Mouse (Mus musculus) limb, embryonic 13.5 days (tissue): ENCODE measurements around the gene Tac2. TPM values are rescaled to one million over a fixed set of nuclear protein-coding genes. Genes with fewer than 3 reads are reported as not detected.

Source experiments
- ATAC-seq: fragments of 200-750 bp; cut with Nextera tagmentation; 2 replicates; pipeline ENCODE4 v1.8.0; 2017; ENCODE audit warnings: low read depth, moderate number of reproducible peaks, moderate TSS enrichment; ENCODE audit not compliant: low FRiP score
- H3K27ac ChIP-seq: fragments of 300-500 bp; sonication (generic); 2 replicates; pipeline ENCODE4 v1.5.1; 2015; ENCODE audit warnings: inconsistent platforms, mild to moderate bottlenecking, moderate library complexity
- H3K27me3 ChIP-seq: fragments of 300-500 bp; sonication (generic); 2 replicates; pipeline ENCODE4 v1.6.1; 2015; ENCODE audit warnings: mild to moderate bottlenecking, inconsistent platforms
- H3K36me3 ChIP-seq: fragments of 300-500 bp; sonication (generic); 2 replicates; pipeline ENCODE4 v1.6.1; 2015; ENCODE audit warnings: inconsistent platforms, mild to moderate bottlenecking, moderate library complexity
- H3K4me1 ChIP-seq: fragments of 300-500 bp; sonication (generic); 2 replicates; pipeline ENCODE4 v1.6.1; 2015; ENCODE audit warnings: inconsistent platforms
- H3K4me2 ChIP-seq: fragments of 300-500 bp; sonication (generic); replicated peaks from 2 replicates; pipeline ENCODE4 v1.6.1; 2015; ENCODE audit warnings: inconsistent platforms, mild to moderate bottlenecking, moderate library complexity
- H3K4me3 ChIP-seq: fragments of 300-500 bp; sonication (generic); 2 replicates; pipeline ENCODE4 v1.5.1; 2015; ENCODE audit warnings: moderate library complexity, mild to moderate bottlenecking, inconsistent platforms
- H3K9ac ChIP-seq: fragments of 300-500 bp; sonication (generic); 2 replicates; pipeline ENCODE4 v1.6.1; 2015; ENCODE audit warnings: mild to moderate bottlenecking, inconsistent platforms
- H3K9me3 ChIP-seq: fragments of 300-500 bp; sonication (generic); 2 replicates; pipeline ENCODE4 v1.6.1; 2016; ENCODE audit warnings: inconsistent platforms
- WGBS: fragments of 180-500 bp; shearing (Covaris S2); methylation state at CpG from one replicate; pipeline ENCODE4 v1.1.7; 2015; 5-methylcytosine and 5-hydroxymethylcytosine counted together
- polyA plus RNA-seq: library from polyadenylated mRNA; unstranded; fragments of >200 nt; fragmentation: Nextera tagmentation; extraction: Ambion mirVana; gene quantifications from 2 replicates; pipeline ENCODE4 v1.2.1, GENCODE M21; 2015

Gene Tac2
- polyA plus RNA-seq, 1 experiment from 2014 or later, result 1.8 TPM

DNA sequence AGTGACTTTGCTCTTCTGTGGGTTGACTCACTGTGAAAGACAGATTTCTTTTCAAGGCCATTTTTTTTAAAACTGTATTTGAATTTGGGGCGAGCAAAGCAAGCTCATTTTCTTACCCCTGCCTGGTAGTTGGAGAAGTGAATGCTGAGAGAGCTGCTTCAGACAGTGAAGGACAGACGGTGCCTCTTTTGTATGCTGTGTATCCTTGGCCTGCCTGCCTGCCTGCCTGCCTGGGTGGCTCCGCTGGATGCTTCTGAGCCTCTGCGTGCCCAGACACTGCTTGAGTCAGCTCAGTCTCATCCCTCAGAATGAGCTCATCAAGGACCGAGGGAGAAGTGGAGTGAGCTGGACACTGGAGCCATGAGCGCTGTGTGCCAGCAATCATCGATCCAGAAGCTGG is 25.3 kb upstream of the Tac2 start:
- peaks cover 54% of the 10 kb centered on the region for H3K36me3 ChIP-seq

DNA sequence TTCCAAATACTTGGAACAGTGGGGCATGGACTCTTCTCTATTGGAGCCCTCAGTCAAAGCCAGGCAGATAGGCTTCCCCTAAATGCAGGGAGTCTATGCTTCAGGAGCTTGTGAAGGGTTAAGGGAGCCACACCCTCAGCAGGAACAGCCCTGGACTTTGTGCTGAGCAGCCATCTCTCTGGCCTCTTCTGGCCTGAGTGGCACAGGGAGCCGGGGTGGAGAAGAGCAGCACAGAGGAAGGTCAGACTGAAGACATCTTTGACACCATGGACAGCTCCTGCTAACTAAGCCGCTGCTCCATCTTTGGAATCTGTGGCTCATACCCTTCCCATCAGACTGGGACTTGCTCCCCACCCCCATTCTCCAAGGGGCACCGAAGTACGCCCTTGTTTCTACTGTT is 21.0 kb upstream of the Tac2 start:
- H3K4me1 ChIP-seq, result no peaks in the 10 kb centered on the region
- H3K9me3 ChIP-seq, result no peaks in the 10 kb centered on the region
- H3K4me3 ChIP-seq, result no peak overlapping the region
- peaks cover 21% of the 10 kb centered on the region for H3K36me3 ChIP-seq
- ATAC-seq, result no peak
- no peak overlapping the region for H3K27ac ChIP-seq
- H3K4me2 ChIP-seq, result no peak overlapping the region
- WGBS, result 37% methylated on average over 4 of the region's 4 CpGs
- no peak overlapping the region for H3K9ac ChIP-seq
- H3K27me3 ChIP-seq, result no peaks in the 10 kb centered on the region

More for the DNA sequence above, 25.3 kb upstream of the Tac2 start:
- Histone ChIP-seq H3K27me3 (no peaks in the 10 kb centered on the region), H3K4me3 (no peak overlapping the region), H3K9ac (no peak overlapping the region), H3K27ac (no peak overlapping the region), H3K4me1 (no peaks in the 10 kb centered on the region), H3K4me2 (no peak overlapping the region), H3K9me3 (no peaks in the 10 kb centered on the region)
- 89% methylated on average over 7 of the region's 7 CpGs for WGBS
- no peak for ATAC-seq

DNA sequence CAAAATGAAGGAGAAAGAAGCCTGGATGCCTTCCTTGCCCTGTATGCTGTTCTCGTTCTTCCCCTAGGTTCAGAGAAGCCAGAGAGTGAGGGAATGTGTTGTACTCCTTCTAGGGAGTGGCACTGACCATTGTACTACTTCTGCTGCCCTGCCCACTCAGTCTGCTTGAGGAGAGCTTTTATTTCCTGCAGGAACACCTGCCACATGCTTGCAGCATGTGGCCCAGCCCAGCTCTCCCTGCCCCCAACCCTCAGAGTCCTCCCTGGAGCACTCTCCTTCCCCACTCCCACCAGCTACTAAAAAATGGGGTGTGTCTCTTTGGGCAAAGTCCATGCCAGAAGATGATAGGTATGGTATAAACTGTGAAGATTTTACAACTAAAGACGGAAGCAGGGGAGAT is 20.0 kb upstream of the Tac2 start:
- Histone ChIP-seq H3K27ac (no peak overlapping the region), H3K36me3 (peaks cover 11% of the 10 kb centered on the region), H3K4me3 (no peak overlapping the region), H3K9me3 (no peaks in the 10 kb centered on the region), H3K4me2 (no peak overlapping the region), H3K9ac (no peak overlapping the region), H3K27me3 (no peaks in the 10 kb centered on the region), H3K4me1 (no peaks in the 10 kb centered on the region)
- no peak for ATAC-seq
- WGBS, result 67% methylated on average over 2 of the region's 2 CpGs

DNA sequence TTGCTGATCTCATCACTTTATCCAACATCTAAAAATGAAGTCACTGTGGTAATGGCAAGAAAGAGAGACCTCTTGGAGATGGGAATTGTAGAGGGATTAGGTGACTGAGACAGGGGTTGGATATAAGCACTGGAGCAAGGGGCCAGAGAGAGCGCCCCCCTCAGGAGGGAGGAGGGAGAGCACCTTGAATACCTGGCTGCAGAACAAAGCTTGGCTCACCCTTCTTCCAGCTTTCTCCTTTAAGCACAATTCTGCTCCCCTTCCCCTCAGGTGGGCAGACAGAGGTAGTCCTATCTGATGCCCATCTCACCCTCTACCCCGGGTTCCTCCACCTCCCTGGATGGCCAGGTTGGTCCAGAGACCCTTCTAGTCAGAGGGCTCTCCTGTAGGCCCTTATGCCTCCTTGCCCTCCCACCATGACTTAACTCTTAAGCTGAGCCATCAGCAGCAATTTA is 19.5 kb upstream of the Tac2 start, which contains the start of gene Myo1a:
Myo1a (plus strand) TSS at position 405 of the 455 bp plus-strand sequence.
- H3K27me3 ChIP-seq, result no peaks in the 10 kb centered on the region
- no peak within 1 kb of the TSS for H3K4me3 ChIP-seq
- no peaks in the 10 kb centered on the region for H3K9me3 ChIP-seq
- H3K36me3 ChIP-seq, result peaks cover 6% of the 10 kb centered on the region; the same call in 1 of the 2 replicates
- ATAC-seq, result no peak
- H3K4me2 ChIP-seq, result no peak within 1 kb of the TSS
- no peak within 1 kb of the TSS for H3K9ac ChIP-seq
- H3K4me1 ChIP-seq, result no peaks in the 10 kb centered on the region
- no peak within 1 kb of the TSS for H3K27ac ChIP-seq
- WGBS, result 69% methylated on average over 2 of the region's 2 CpGs

DNA sequence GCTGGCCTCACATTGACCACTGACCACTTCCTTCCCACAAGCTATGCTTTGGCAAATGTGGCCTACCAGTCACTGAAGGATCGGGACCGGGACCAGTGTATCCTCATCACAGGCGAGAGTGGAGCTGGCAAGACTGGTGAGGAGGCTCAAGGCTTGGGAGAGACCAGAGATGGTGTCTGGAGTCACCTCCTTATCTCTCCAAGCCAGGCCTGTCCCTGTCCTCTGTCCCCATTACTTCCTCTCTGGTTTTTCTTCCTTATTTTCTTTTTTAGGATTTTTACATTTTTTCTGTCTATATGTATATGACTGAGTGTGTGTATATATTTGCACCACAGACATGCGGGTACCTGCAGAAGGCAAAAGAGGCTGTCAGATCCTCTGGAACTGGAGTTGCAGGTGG is 18.5 kb upstream of the Tac2 start:
- Histone ChIP-seq H3K4me3 (no peak overlapping the region), H3K36me3 (no peaks in the 10 kb centered on the region), H3K4me1 (no peaks in the 10 kb centered on the region), H3K9me3 (no peaks in the 10 kb centered on the region), H3K4me2 (no peak overlapping the region), H3K9ac (no peak overlapping the region), H3K27ac (no peak overlapping the region), H3K27me3 (no peaks in the 10 kb centered on the region)
- WGBS, result 94% methylated on average over 4 of the region's 4 CpGs
- ATAC-seq, result no peak

DNA sequence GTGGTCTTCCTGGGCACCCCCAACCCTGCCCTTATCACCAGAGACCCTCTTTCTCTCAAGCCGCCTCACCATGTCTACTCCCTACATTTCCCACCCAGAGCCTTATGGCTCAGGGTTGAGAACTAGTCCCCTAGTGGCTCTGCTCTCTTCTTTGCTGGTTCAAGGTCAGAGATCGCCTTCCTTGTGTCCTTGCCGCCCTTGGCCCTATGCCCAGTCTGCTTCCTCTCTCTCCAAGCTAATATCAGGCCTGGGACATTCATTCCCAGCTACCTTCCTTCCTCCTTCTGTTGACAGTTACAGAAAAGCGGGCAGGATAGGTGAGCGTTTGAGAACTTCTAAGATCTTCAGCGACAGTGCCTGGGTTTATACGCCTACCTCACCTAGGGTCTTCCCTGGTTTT is 16.6 kb upstream of the Tac2 start:
- ATAC-seq, result no peak
- no peaks in the 10 kb centered on the region for H3K9me3 ChIP-seq
- WGBS, result 88% methylated on average over 7 of the region's 7 CpGs
- no peak overlapping the region for H3K4me2 ChIP-seq
- H3K36me3 ChIP-seq, result no peaks in the 10 kb centered on the region
- H3K4me3 ChIP-seq, result no peak overlapping the region
- no peak overlapping the region for H3K27ac ChIP-seq
- H3K4me1 ChIP-seq, result peaks cover 8% of the 10 kb centered on the region; the same call in 1 of the 2 replicates
- no peak overlapping the region for H3K9ac ChIP-seq
- no peaks in the 10 kb centered on the region for H3K27me3 ChIP-seq

DNA sequence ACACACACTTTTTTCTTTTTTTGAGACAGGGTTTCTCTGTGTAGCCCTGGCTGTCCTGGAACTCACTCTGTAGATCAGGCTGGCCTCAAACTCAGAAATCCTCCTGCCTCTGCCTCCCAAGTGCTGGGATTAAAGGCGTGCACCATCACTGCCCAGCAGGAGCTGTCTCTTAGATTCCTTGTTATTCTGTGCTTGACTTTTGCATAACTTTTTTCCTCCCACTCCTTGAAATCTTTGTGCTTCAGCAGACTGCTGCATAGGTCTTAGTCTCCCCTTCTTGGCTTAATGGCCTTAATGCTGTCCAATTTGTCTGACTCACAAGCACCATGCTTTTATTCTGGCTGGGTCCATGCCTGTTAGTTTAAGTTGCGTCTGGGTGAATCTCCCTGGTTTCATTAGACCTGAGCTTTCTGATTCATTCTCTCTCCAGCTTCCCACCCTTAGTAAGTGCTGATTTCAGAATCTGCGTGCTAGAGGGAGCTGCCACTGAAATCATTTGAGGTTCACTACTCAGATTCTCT is 15.4 kb upstream of the Tac2 start:
- no peak overlapping the region for H3K9ac ChIP-seq
- ATAC-seq, result no peak
- no peaks in the 10 kb centered on the region for H3K27me3 ChIP-seq
- WGBS, result 86% methylated on average over 3 of the region's 3 CpGs
- no peak overlapping the region for H3K4me2 ChIP-seq
- no peaks in the 10 kb centered on the region for H3K9me3 ChIP-seq
- no peak overlapping the region for H3K27ac ChIP-seq
- no peaks in the 10 kb centered on the region for H3K36me3 ChIP-seq
- H3K4me3 ChIP-seq, result no peak overlapping the region
- peaks cover 11% of the 10 kb centered on the region; the same call in 1 of the 2 replicates for H3K4me1 ChIP-seq

DNA sequence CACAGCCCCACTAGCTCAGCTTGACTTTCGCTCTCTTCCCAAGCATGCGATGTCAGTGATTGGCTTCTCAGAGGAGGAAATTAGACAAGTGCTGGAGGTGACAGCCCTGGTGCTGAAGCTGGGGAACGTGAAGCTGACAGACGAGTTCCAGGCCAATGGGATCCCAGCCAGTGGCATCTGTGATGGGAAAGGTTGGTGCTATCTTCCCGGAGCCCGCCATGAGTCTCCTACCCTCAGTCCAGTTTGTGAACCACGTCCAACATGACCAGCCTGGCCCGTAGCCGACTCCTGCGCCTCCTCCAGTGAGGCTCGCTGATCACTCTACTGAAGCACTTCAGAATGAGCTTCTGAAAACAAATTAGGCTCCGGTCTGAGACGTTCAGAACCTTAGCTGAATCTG is 13.9 kb upstream of the Tac2 start:
- Histone ChIP-seq H3K9ac (no peak overlapping the region), H3K4me1 (peaks cover 11% of the 10 kb centered on the region; the same call in 1 of the 2 replicates), H3K9me3 (no peaks in the 10 kb centered on the region), H3K27ac (no peak overlapping the region), H3K27me3 (no peaks in the 10 kb centered on the region), H3K4me2 (no peak overlapping the region), H3K4me3 (no peak overlapping the region), H3K36me3 (no peaks in the 10 kb centered on the region)
- ATAC-seq, result no peak
- 76% methylated on average over 13 of the region's 13 CpGs for WGBS

DNA sequence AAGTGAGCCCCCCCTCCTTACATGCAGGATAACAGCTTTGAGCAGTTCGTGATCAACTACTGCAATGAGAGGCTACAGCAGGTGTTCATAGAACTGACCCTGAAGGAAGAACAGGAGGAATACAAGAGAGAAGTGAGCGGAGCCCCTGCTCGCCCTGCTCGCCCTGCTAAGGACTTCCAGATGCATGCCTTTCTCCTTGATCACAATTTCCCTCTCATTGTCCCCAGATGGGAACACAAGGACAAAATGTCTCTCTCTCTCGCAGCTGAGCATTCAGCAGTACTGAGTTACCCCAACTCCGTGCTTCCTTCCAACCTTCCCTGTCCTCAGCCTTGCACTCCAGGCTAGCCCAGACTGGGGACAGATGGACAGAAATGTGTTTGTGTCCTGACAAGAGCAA is 11.5 kb upstream of the Tac2 start:
- 42% methylated on average over 6 of the region's 6 CpGs for WGBS

DNA sequence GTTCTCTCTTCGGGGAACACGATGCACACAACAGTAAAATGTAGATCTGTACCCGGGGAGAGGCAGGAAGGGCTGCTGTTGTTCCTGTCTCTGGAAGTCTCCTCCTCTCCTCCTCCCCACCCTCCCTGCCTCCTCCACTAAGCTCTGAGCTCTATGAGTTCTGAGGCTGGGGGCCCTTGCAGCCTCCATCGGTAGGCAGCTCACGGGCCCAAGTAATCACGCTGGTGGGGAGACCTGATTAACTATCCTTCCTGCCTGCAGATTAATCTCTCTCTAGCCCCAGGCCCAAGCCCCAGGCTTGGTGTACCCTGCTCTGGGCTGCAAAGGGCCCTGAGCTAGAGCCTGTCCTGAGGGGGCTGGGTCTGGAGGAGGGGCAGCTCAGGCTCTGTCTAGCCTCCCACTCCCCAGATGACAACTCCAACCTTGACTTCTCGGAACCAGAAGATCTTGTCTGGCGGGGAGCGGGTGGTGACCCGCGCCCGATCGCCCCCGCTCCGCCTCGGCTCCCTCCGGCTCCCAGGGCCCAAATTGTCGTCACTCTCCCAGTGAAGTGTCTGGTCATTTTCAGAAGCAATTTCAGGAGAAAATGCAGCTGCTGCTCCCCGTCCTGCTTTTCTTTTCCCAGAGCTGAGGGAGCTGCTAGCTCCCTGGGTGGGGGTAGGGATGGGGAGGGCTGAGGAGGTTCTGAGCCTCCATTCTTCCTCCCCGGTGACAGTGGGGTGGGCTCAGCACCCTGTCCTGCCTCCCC is 2.4 kb upstream of the Tac2 start:
- no peak overlapping the region for H3K27ac ChIP-seq
- H3K9me3 ChIP-seq, result no peaks in the 10 kb centered on the region
- H3K4me2 ChIP-seq, result peak overlapping the region; percentile 45
- H3K27me3 ChIP-seq, result peaks cover 38% of the 10 kb centered on the region
- 0 out of 2 replicates have a peak overlapping the region, but pooled peaks have one; percentile 10 for H3K4me3 ChIP-seq
- peaks cover 15% of the 10 kb centered on the region for H3K4me1 ChIP-seq
- no peaks in the 10 kb centered on the region for H3K36me3 ChIP-seq
- peak overlapping the region; percentile 54 for H3K9ac ChIP-seq
- ATAC-seq, result no peak; the same call in 1 of the 2 replicates
- WGBS, result 13% methylated on average over 20 of the region's 20 CpGs

More for the DNA sequence above, 11.5 kb upstream of the Tac2 start:
- Histone ChIP-seq H3K27ac (no peak overlapping the region), H3K27me3 (no peaks in the 10 kb centered on the region), H3K9ac (no peak overlapping the region), H3K4me3 (no peak overlapping the region), H3K36me3 (no peaks in the 10 kb centered on the region), H3K9me3 (no peaks in the 10 kb centered on the region), H3K4me1 (peaks cover 11% of the 10 kb centered on the region; the same call in 1 of the 2 replicates), H3K4me2 (no peak overlapping the region)
- no peak for ATAC-seq

DNA sequence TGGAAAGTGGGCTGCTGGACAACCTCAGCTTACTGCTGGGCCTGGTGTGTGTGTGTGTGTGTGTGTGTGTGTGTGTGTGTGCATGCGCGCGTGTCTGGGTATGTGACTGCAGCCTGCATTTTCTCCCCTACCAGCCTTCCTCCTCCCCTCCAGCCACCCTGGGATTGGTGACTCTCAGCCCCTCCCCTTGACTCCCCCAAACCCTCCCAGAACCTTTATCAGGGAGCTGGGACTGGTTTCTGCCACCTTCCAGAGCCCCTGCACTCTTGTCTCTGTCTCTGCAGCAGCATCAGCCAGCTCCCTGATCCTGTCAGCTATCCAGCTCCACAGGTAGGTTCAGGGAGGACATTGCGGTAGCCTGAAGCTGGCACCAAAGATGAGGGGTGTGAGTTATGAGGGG is 858 bp downstream of the Tac2 start:
- WGBS, result 63% methylated on average over 4 of the region's 4 CpGs
- H3K4me1 ChIP-seq, result peaks cover 15% of the 10 kb centered on the region
- no peak overlapping the region for H3K9ac ChIP-seq
- H3K4me2 ChIP-seq, result no peak overlapping the region
- ATAC-seq, result no peak
- peaks cover 40% of the 10 kb centered on the region for H3K27me3 ChIP-seq
- H3K36me3 ChIP-seq, result no peaks in the 10 kb centered on the region
- H3K4me3 ChIP-seq, result no peak overlapping the region
- H3K9me3 ChIP-seq, result no peaks in the 10 kb centered on the region
- no peak overlapping the region for H3K27ac ChIP-seq

DNA sequence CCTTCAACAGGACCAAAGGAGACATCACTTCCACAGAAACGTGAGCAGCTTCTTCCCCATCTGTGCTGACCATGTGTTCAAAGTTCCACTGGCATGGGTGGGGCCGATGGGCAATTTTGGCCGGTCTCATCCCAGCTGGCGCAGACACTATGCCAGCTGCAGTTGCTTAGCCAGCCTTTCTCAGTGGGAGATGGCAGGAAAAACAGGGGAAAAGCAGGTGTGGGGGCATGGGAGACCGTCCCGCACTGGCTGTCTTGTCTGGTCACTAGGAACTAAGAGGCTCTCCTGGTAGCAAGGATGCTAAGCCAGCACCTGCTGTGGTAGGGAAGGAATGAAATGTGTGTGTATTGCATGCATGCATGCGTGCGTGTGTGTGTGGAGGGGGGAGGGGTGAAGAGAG is 4.2 kb downstream of the Tac2 start:
- Histone ChIP-seq H3K4me2 (no peak overlapping the region), H3K4me1 (peaks cover 2% of the 10 kb centered on the region; the same call in 1 of the 2 replicates), H3K27me3 (peaks cover 12% of the 10 kb centered on the region), H3K4me3 (no peak overlapping the region), H3K9me3 (no peaks in the 10 kb centered on the region), H3K27ac (no peak overlapping the region), H3K9ac (no peak overlapping the region), H3K36me3 (no peaks in the 10 kb centered on the region)
- 71% methylated on average over 8 of the region's 8 CpGs for WGBS
- ATAC-seq, result no peak
